Mouse (Mus musculus): ENCODE results near the gene Mpp2. TPM values are rescaled to one million over a fixed set of nuclear protein-coding genes. Genes with fewer than 3 reads are reported as not detected.

Mpp2 gene
- polyA plus RNA-seq, 1 experiment: 12.8 TPM

- 62% methylated on average over 4 of the region's 4 CpGs for whole genome bisulfite sequencing
- Histone ChIP-seq H3K4me1 (ENCODE audit: control insufficient read depth, insufficient read depth, low read length) (no peaks in the 10 kb centered on the region), H3K4me3 (replicated peaks; ENCODE audit: extremely low read depth, low read depth, low read length) (no peak overlapping the region)
- no peak for DNase-seq
- no peak for TF ChIP-seq POLR2A (IDR thresholded peaks at IDR 0.05; ENCODE audit: borderline replicate concordance, extremely low read depth, low read depth, low read length)
- no peak for TF ChIP-seq CTCF (IDR thresholded peaks at IDR 0.05; ENCODE audit: insufficient read depth, low read length)
Observed at GRCm38 (mm10) chr11:102083193-102083592, 5.1 kb downstream of the Mpp2 start.

- peak; percentile 25 for DNase-seq
- WGBS: 2% methylated on average over 18 of the region's 18 CpGs
- TF ChIP-seq CTCF (IDR thresholded peaks at IDR 0.05; ENCODE audit: insufficient read depth, low read length): no peak
- no peak for TF ChIP-seq POLR2A (IDR thresholded peaks at IDR 0.05; ENCODE audit: borderline replicate concordance, extremely low read depth, low read depth, low read length)
- Histone ChIP-seq H3K4me1 (ENCODE audit: control insufficient read depth, insufficient read depth, low read length) (no peaks in the 10 kb centered on the region), H3K4me3 (replicated peaks; ENCODE audit: extremely low read depth, low read depth, low read length) (peak overlapping the region; percentile 23)
Observed at GRCm38 (mm10) chr11:102082322-102082721, 6.0 kb downstream of the Mpp2 start.

- no peak for DNase-seq
- Histone ChIP-seq H3K4me3 (replicated peaks; ENCODE audit: extremely low read depth, low read depth, low read length) (no peak overlapping the region), H3K4me1 (ENCODE audit: control insufficient read depth, insufficient read depth, low read length) (no peaks in the 10 kb centered on the region)
- WGBS: 82% methylated on average over 14 of the region's 14 CpGs
- TF ChIP-seq CTCF (IDR thresholded peaks at IDR 0.05; ENCODE audit: insufficient read depth, low read length) (no peak), POLR2A (IDR thresholded peaks at IDR 0.05; ENCODE audit: borderline replicate concordance, extremely low read depth, low read depth, low read length) (no peak)
Observed at GRCm38 (mm10) chr11:102073722-102074121, 14.6 kb downstream of the Mpp2 start.

- TF ChIP-seq POLR2A (IDR thresholded peaks at IDR 0.05; ENCODE audit: borderline replicate concordance, extremely low read depth, low read depth, low read length): no peak
- TF ChIP-seq CTCF (IDR thresholded peaks at IDR 0.05; ENCODE audit: insufficient read depth, low read length): no peak
- no peak for DNase-seq
- 71% methylated on average over 5 of the region's 5 CpGs for WGBS
- Histone ChIP-seq H3K4me1 (ENCODE audit: control insufficient read depth, insufficient read depth, low read length) (no peaks in the 10 kb centered on the region), H3K4me3 (replicated peaks; ENCODE audit: extremely low read depth, low read depth, low read length) (no peak overlapping the region)
Observed at GRCm38 (mm10) chr11:102072729-102073128, 15.6 kb downstream of the Mpp2 start.

GRCm38 (mm10) chr11:102070426-102070825 is 17.9 kb downstream of the Mpp2 start:
- Histone ChIP-seq H3K4me1 (ENCODE audit: control insufficient read depth, insufficient read depth, low read length) (no peaks in the 10 kb centered on the region), H3K4me3 (replicated peaks; ENCODE audit: extremely low read depth, low read depth, low read length) (no peak overlapping the region)
- TF ChIP-seq POLR2A (IDR thresholded peaks at IDR 0.05; ENCODE audit: borderline replicate concordance, extremely low read depth, low read depth, low read length) (no peak), CTCF (IDR thresholded peaks at IDR 0.05; ENCODE audit: insufficient read depth, low read length) (no peak)
- WGBS: 14% methylated on average over 13 of the region's 13 CpGs
- DNase-seq: no peak

- Histone ChIP-seq H3K4me1 (ENCODE audit: control insufficient read depth, insufficient read depth, low read length) (no peaks in the 10 kb centered on the region), H3K4me3 (replicated peaks; ENCODE audit: extremely low read depth, low read depth, low read length) (no peak overlapping the region)
- 64% methylated on average over 11 of the region's 11 CpGs for WGBS
- no peak for DNase-seq
- TF ChIP-seq POLR2A (IDR thresholded peaks at IDR 0.05; ENCODE audit: borderline replicate concordance, extremely low read depth, low read depth, low read length): no peak
- TF ChIP-seq CTCF (IDR thresholded peaks at IDR 0.05; ENCODE audit: insufficient read depth, low read length): no peak
Observed at GRCm38 (mm10) chr11:102069633-102070032, 18.7 kb downstream of the Mpp2 start.

GRCm38 (mm10) chr11:102068969-102069368 is 19.3 kb downstream of the Mpp2 start:
- TF ChIP-seq POLR2A (IDR thresholded peaks at IDR 0.05; ENCODE audit: borderline replicate concordance, extremely low read depth, low read depth, low read length) (no peak), CTCF (IDR thresholded peaks at IDR 0.05; ENCODE audit: insufficient read depth, low read length) (no peak)
- H3K4me1 ChIP-seq (ENCODE audit: control insufficient read depth, insufficient read depth, low read length): no peaks in the 10 kb centered on the region
- no peak for DNase-seq
- WGBS: 45% methylated on average over 2 of the region's 2 CpGs
- no peak overlapping the region for H3K4me3 ChIP-seq (replicated peaks; ENCODE audit: extremely low read depth, low read depth, low read length)

GRCm38 (mm10) chr11:102063076-102063475 is 25.2 kb downstream of the Mpp2 start:
- DNase-seq: no peak
- WGBS: 79% methylated on average over 13 of the region's 13 CpGs
- Histone ChIP-seq H3K4me1 (ENCODE audit: control insufficient read depth, insufficient read depth, low read length) (no peaks in the 10 kb centered on the region), H3K4me3 (replicated peaks; ENCODE audit: extremely low read depth, low read depth, low read length) (no peak overlapping the region)
- TF ChIP-seq CTCF (IDR thresholded peaks at IDR 0.05; ENCODE audit: insufficient read depth, low read length) (no peak), POLR2A (IDR thresholded peaks at IDR 0.05; ENCODE audit: borderline replicate concordance, extremely low read depth, low read depth, low read length) (no peak)

GRCm38 (mm10) chr11:102061941-102062473 is 26.3 kb downstream of the Mpp2 start:
- no peak for TF ChIP-seq POLR2A (IDR thresholded peaks at IDR 0.05; ENCODE audit: borderline replicate concordance, extremely low read depth, low read depth, low read length)
- WGBS: 38% methylated on average over 16 of the region's 16 CpGs

GRCm38 (mm10) chr11:102061236-102061940 is 26.9 kb downstream of the Mpp2 start:
- peak; percentile 70 for DNase-seq
- WGBS: 6% methylated on average over 23 of the region's 23 CpGs
- H3K4me3 ChIP-seq (replicated peaks; ENCODE audit: extremely low read depth, low read depth, low read length): no peak overlapping the region
- peak; percentile 99 for TF ChIP-seq CTCF (IDR thresholded peaks at IDR 0.05; ENCODE audit: insufficient read depth, low read length)
- 0 out of 2 replicates have a peak, but pooled peaks have one; percentile 4 for TF ChIP-seq POLR2A (IDR thresholded peaks at IDR 0.05; ENCODE audit: borderline replicate concordance, extremely low read depth, low read depth, low read length)
- H3K4me1 ChIP-seq (ENCODE audit: control insufficient read depth, insufficient read depth, low read length): no peaks in the 10 kb centered on the region

More at GRCm38 (mm10) chr11:102061941-102062473, 26.3 kb downstream of the Mpp2 start:
- H3K4me1 ChIP-seq (ENCODE audit: control insufficient read depth, insufficient read depth, low read length): no peaks in the 10 kb centered on the region
- no peak overlapping the region for H3K4me3 ChIP-seq (replicated peaks; ENCODE audit: extremely low read depth, low read depth, low read length)
- no peak for DNase-seq
